Mouse (Mus musculus) CD8-positive naive resting alpha-beta T cell, adult 2 months (primary cell): ENCODE results near the gene Mgea5.

Source experiments
- DNase-seq, 2 experiments: peaks; one replicate each; pipeline ENCODE4 v3.0.0; 2022; ENCODE audit warnings: low read depth in 2 of 2, low spot score in 2 of 2

The Mgea5 gene

DNA sequence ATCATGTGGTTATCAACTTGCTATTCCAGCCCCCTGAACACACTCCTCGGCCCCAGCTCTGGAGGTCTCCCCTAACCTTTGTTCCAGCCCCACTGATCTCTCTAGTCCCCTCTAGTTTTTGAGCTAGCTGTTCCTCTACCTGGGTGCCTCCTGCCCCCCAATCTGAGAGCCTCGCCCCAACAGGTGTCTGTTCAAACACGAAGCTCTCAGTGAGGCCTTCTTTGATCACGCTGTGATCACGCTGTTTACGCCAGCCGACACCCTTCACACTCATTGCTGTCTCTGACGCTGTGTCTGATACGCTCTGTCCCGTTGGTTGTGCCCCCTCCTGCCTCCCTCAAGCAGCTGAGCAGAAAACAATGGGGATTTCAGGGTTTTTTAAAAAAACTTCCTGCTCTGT, 50.1 kb downstream of the Mgea5 start:
- no peak for DNase-seq

DNA sequence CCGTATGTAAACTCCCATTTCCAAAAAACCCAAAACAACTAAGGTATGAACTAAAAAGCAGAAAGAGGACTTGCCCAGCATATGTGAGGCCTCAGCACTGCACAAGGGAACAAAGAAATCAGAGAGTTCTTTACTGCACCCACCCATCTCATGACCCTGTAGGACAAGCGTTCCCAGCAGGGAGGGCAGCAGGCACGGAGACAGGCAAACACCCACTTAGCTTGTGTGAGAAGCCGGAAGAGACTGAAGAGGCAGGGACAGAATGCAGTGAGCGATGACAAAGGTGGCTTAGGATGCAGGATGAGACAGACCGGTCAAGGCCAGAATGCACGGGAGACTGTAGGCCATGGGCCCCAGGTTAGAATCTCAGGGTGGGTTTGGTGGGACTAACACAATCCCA, 52.0 kb downstream of the Mgea5 start:
- no peak for DNase-seq

DNA sequence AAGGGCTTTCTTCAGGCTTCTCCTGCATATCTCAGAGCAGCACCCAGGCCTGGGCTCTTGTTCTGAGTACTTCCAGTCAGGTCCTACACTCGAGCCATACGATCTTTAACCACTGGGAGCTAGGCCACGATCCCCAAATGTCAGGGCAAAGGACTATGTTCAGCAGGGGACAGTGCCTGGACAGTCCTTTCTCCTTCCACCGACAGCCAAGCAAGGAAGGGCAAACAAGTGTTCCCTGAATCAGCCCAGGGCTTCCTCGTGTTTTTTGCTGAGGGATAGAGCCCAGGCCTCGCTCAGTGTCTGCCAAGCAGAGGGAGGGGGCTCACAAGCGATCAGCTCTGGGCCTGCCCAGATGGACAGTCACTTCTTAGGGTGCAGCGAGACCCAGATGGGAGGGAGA, 53.6 kb downstream of the Mgea5 start:
- no peak for DNase-seq

DNA sequence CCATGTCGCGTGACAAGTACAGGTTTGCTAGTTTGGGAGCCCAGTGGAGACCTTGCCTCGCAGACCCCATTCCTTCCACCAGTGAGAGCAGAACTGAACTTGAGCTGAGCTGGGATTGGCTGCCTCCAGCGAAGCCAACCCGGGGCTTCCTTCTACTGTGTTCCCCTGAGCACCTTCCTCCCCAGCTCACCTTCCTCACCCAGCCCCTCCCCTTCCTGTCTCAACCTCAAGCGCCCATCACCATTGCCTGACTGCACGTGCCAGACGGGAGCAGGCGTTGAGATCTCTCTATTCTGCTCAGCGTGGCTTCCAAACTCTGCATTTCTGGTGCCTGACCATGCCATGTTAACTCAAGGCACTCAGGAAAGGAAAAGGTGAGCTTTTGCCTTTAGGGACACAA, 56.4 kb downstream of the Mgea5 start:
- DNase-seq, result no peak

DNA sequence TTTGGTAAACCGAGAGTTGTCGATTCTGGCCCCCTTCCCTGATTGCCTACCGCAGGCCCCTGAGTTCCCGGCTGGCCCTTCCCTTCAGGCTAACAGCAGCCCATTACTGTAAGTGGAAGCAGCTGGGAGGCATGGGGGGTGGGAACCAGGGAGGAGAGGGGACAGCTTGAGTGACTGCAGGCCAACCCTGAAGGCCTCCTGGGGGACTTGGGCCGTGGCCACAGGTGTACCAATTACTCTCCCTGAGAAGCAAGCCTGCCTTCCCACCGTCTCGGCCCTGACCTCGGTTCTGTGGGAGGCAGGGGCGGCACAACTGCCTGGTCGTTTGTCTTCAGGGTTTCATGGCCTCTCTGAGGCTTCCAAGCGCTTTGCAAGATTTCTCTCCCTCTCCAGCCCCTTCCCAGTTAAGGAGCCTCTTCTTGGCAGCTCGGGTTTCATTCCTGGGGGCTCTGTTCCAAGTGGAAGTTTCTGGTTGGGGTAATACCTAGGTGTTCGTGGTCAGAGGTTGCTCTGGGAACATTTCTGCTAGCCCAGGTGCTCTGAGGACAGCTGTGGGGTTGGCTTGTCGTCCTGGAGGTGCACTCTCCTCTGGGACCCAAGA, 57.9 kb downstream of the Mgea5 start:
- DNase-seq, result no peak

DNA sequence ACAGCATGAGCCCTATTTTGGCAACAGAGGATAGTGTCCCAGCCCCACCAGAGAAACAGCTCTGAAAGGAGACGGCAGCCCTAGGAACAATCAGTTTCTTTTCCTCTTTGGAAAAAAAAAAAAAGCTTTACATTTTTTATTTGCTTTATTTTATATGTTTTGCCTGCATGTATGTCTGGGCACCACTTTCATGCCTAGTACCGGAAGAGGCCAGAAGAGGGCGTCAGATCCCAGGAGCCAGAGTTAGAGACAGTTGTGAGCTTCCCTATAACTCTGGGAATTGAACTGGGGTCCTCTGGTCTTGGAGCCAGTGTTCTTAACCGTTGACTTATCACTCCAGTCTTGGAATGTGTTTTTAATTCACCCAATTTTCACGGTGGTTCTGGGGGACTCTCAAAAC, 61.4 kb downstream of the Mgea5 start:
- no peak for DNase-seq

DNA sequence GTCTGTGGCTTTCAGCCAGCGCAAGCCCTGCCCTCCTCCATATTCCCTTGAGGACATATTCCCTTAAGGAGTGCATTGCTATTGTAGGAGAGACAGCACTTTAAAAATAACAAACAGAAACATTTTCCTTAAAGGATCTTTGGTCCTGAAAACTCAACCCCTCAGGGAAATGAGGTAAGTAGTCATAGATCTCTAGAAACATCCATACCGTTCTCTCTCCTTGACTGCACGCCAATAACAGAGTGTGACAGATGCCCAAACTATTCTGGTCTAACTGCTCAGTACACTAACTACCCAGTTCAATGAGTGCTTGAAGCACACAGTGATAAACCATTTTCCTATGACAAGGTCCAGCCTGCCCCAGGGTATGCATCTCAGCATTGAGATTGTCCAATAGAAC, 65.4 kb downstream of the Mgea5 start:
- DNase-seq, result no peak

DNA sequence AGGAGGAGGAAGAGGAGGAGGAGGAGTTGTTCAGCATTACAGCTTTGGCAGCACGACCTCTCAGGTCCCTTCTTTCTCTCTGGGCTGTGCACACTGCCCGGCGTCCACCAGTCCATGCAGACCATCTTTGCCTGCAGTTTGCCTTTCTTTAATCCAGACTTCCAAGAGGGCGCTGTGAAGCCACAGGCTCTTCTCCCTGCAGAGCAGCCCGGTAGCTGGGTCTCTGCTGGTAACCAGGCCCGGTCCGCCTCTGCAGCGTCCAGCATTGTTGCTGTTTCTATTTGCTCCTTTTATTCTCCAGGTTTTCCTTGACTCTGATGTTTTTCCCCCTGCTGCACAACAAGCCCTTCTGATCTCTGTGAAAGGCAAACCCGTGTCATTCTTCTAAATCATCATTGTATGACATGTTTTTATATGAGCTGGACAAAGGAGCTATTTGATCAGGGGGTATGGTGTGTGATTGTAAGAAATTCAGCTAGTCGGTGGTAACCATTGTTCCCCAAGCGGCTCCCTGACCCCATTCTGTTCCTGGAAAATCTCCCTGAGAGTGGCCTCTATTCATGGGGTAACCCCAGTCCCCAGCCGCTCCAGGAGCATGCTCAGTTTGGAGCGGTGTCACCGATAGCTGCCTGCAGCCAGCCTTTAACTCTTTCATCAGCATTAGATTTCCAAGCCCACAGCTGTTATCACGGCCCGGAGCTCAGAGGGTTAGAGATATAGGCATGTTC, 66.0 kb downstream of the Mgea5 start:
- DNase-seq, result no peak

DNA sequence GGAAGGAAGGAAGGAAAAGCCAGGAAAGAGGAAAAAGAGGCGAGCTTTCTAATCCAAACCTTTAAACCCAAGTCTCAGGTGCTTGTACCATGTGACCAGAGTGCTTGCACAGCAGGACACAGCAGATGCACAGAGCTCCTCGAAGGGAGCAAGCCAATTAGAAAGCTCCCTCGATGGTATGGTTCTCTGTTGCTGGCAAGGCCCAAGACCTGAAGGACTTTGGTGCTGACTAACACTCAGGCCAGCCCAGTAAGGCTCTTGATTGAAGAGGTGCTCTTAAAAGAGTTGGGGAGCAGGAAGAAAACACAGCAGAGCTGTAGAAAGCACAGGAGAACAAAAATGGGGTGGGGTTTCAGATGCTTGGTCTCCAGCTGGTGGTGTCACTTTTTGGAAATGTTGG, 74.9 kb downstream of the Mgea5 start:
- DNase-seq, result no peak
